Mouse (Mus musculus) liver, embryonic 13.5 days (tissue): ENCODE measurements around the gene Sprr2a3. TPM values are rescaled to one million over a fixed set of nuclear protein-coding genes. Genes with fewer than 3 reads are reported as not detected.
A peak's percentile ranks its signal among the peaks of the same experiment; 100 is the strongest.
"Not testable (repeated sequence)": the region's sequence is repeated elsewhere in the genome, so short reads cannot be mapped to it uniquely, and the experiment has no call there.

Source experiments
- ATAC-seq: fragments of 200-750 bp; cut with Nextera tagmentation; 2 replicates; pipeline ENCODE4 v1.8.0; 2017; ENCODE audit warnings: low read depth, mild to moderate bottlenecking, moderate number of reproducible peaks, moderate library complexity
- DNase-seq: peaks from one replicate; pipeline ENCODE4 v3.0.0; 2022
- H3K27ac ChIP-seq: fragments of 300-500 bp; sonication (generic); 2 replicates; pipeline ENCODE4 v1.5.1; 2015; ENCODE audit warnings: moderate library complexity, mild to moderate bottlenecking, inconsistent platforms
- H3K27me3 ChIP-seq: fragments of 300-500 bp; sonication (generic); 2 replicates; pipeline ENCODE4 v1.6.1; 2015; ENCODE audit warnings: mild to moderate bottlenecking, inconsistent platforms
- H3K36me3 ChIP-seq: fragments of 300-500 bp; sonication (generic); 2 replicates; pipeline ENCODE4 v1.6.1; 2015; ENCODE audit warnings: mild to moderate bottlenecking, inconsistent platforms
- H3K4me1 ChIP-seq: fragments of 300-500 bp; sonication (generic); replicated peaks from 2 replicates; pipeline ENCODE4 v1.6.1; 2015; ENCODE audit warnings: inconsistent platforms
- H3K4me2 ChIP-seq: fragments of 300-500 bp; sonication (generic); 2 replicates; pipeline ENCODE4 v1.6.1; 2015; ENCODE audit warnings: inconsistent platforms, mild to moderate bottlenecking, moderate library complexity
- H3K4me3 ChIP-seq: fragments of 300-500 bp; sonication (generic); replicated peaks from 2 replicates; pipeline ENCODE4 v1.5.1; 2015; ENCODE audit warnings: mild to moderate bottlenecking, inconsistent platforms
- H3K9ac ChIP-seq: fragments of 300-500 bp; sonication (generic); 2 replicates; pipeline ENCODE4 v1.6.1; 2015; ENCODE audit warnings: mild to moderate bottlenecking, inconsistent platforms
- H3K9me3 ChIP-seq: fragments of 300-500 bp; sonication (generic); replicated peaks from 2 replicates; pipeline ENCODE4 v1.6.1; 2016; ENCODE audit warnings: inconsistent platforms
- WGBS: fragments of 180-500 bp; shearing (Covaris S2); methylation state at CpG from one replicate; pipeline ENCODE4 v1.1.7; 2015; ENCODE audit not compliant: insufficient replicate concordance; 5-methylcytosine and 5-hydroxymethylcytosine counted together
- polyA plus RNA-seq: library from polyadenylated mRNA; unstranded; fragments of >200 nt; fragmentation: Nextera tagmentation; extraction: Ambion mirVana; gene quantifications from 2 replicates; pipeline ENCODE4 v1.2.1, GENCODE M21; 2015

Gene Sprr2a3
- polyA plus RNA-seq, 1 experiment from 2014 or later = not detected

GRCm38 (mm10) chr3:92273504-92273903 lies 11.7 kb upstream of the Sprr2a3 start:
- not testable (repeated sequence) for H3K27ac ChIP-seq, H3K36me3 ChIP-seq, H3K4me2 ChIP-seq, DNase-seq, H3K9ac ChIP-seq, H3K4me1 ChIP-seq, H3K27me3 ChIP-seq, H3K9me3 ChIP-seq, H3K4me3 ChIP-seq, ATAC-seq

- no CpG with 5 or more reads among the region's 1 CpGs for WGBS
- H3K27me3 ChIP-seq, DNase-seq, H3K4me2 ChIP-seq, H3K36me3 ChIP-seq, H3K4me1 ChIP-seq, H3K4me3 ChIP-seq, H3K27ac ChIP-seq, H3K9me3 ChIP-seq, H3K9ac ChIP-seq, ATAC-seq: not testable (repeated sequence)
These were observed 11.2 kb upstream of the Sprr2a3 start for GRCm38 (mm10) chr3:92274018-92274417.

GRCm38 (mm10) chr3:92279663-92280062 lies 5.6 kb upstream of the Sprr2a3 start:
- DNase-seq, H3K27me3 ChIP-seq, H3K4me2 ChIP-seq, H3K4me1 ChIP-seq, ATAC-seq, H3K36me3 ChIP-seq, H3K9ac ChIP-seq, H3K4me3 ChIP-seq, H3K9me3 ChIP-seq, H3K27ac ChIP-seq: not testable (repeated sequence)

- H3K27me3 ChIP-seq, H3K4me2 ChIP-seq, H3K36me3 ChIP-seq, H3K4me3 ChIP-seq, H3K4me1 ChIP-seq, H3K27ac ChIP-seq, H3K9me3 ChIP-seq, DNase-seq, H3K9ac ChIP-seq: not testable (repeated sequence)
- ATAC-seq = 0 out of 2 replicates have a peak, but pooled peaks have one; percentile 29
- 37% methylated on average over 5 of the region's 12 CpGs for WGBS
These were observed 4.1 kb upstream of the Sprr2a3 start for GRCm38 (mm10) chr3:92280963-92281606.

- 59% methylated on average over 3 of the region's 6 CpGs for WGBS
- ATAC-seq, H3K9ac ChIP-seq, H3K27ac ChIP-seq, H3K36me3 ChIP-seq, DNase-seq, H3K4me3 ChIP-seq, H3K4me1 ChIP-seq, H3K9me3 ChIP-seq, H3K27me3 ChIP-seq, H3K4me2 ChIP-seq: not testable (repeated sequence)
These were observed 3.3 kb downstream of the Sprr2a3 start for GRCm38 (mm10) chr3:92288489-92288888.

- no peak for DNase-seq
- ATAC-seq = no peak
- Histone ChIP-seq H3K4me1 (no peaks in the 10 kb centered on the region), H3K9me3 (no peaks in the 10 kb centered on the region), H3K36me3 (no peaks in the 10 kb centered on the region), H3K4me3 (no peak overlapping the region), H3K4me2 (no peak overlapping the region), H3K27ac (no peak overlapping the region), H3K27me3 (no peaks in the 10 kb centered on the region), H3K9ac (no peak overlapping the region)
- WGBS = 81% methylated on average over 1 of the region's 1 CpGs
These were observed 22.2 kb downstream of the Sprr2a3 start for GRCm38 (mm10) chr3:92307406-92307805.

GRCm38 (mm10) chr3:92316320-92316719 lies 31.1 kb downstream of the Sprr2a3 start, which contains the start of gene Sprr2b:
Gene Sprr2b (plus strand): TSS chr3:92316620.
- no peaks in the 10 kb centered on the region for H3K4me1 ChIP-seq
- H3K36me3 ChIP-seq = no peaks in the 10 kb centered on the region
- no peaks in the 10 kb centered on the region for H3K27me3 ChIP-seq
- 49% methylated on average over 2 of the region's 2 CpGs for WGBS
- no peak within 1 kb of the TSS for H3K27ac ChIP-seq
- no peak within 1 kb of the TSS for H3K9ac ChIP-seq
- DNase-seq = no peak
- no peak within 1 kb of the TSS for H3K4me3 ChIP-seq
- no peak for ATAC-seq
- no peak within 1 kb of the TSS for H3K4me2 ChIP-seq
- H3K9me3 ChIP-seq = no peaks in the 10 kb centered on the region

GRCm38 (mm10) chr3:92317384-92317783 lies 32.2 kb downstream of the Sprr2a3 start:
- no peak overlapping the region for H3K9ac ChIP-seq
- no peaks in the 10 kb centered on the region for H3K4me1 ChIP-seq
- 48% methylated on average over 2 of the region's 2 CpGs for WGBS
- no peak overlapping the region for H3K4me2 ChIP-seq
- no peaks in the 10 kb centered on the region for H3K36me3 ChIP-seq
- H3K9me3 ChIP-seq = no peaks in the 10 kb centered on the region
- ATAC-seq (no peak), DNase-seq (no peak)
- no peak overlapping the region for H3K4me3 ChIP-seq
- H3K27me3 ChIP-seq = no peaks in the 10 kb centered on the region
- no peak overlapping the region for H3K27ac ChIP-seq

GRCm38 (mm10) chr3:92336278-92336677 lies 51.1 kb downstream of the Sprr2a3 start:
- Histone ChIP-seq H3K9ac (no peak overlapping the region), H3K27ac (no peak overlapping the region), H3K4me3 (no peak overlapping the region), H3K27me3 (no peaks in the 10 kb centered on the region), H3K36me3 (no peaks in the 10 kb centered on the region), H3K9me3 (no peaks in the 10 kb centered on the region), H3K4me2 (no peak overlapping the region), H3K4me1 (no peaks in the 10 kb centered on the region)
- DNase-seq (no peak), ATAC-seq (no peak)
- 63% methylated on average over 1 of the region's 1 CpGs for WGBS

- H3K4me2 ChIP-seq = no peak within 1 kb of the TSS
- no peak within 1 kb of the TSS for H3K27ac ChIP-seq
- no peaks in the 10 kb centered on the region for H3K36me3 ChIP-seq
- no peak within 1 kb of the TSS for H3K9ac ChIP-seq
- no peaks in the 10 kb centered on the region for H3K9me3 ChIP-seq
- WGBS = 78% methylated on average over 5 of the region's 5 CpGs
- H3K4me1 ChIP-seq = no peaks in the 10 kb centered on the region
- no peak for DNase-seq
- ATAC-seq = no peak
- H3K27me3 ChIP-seq = no peaks in the 10 kb centered on the region
- H3K4me3 ChIP-seq = no peak within 1 kb of the TSS
These were observed 53.6 kb downstream of the Sprr2a3 start, which contains the start of gene Sprr2d for GRCm38 (mm10) chr3:92338840-92339239. Gene Sprr2d (plus strand): TSS chr3:92339140.
